ENCODE assay signal across 8 mouse cellular contexts in the genomic region with DNA sequence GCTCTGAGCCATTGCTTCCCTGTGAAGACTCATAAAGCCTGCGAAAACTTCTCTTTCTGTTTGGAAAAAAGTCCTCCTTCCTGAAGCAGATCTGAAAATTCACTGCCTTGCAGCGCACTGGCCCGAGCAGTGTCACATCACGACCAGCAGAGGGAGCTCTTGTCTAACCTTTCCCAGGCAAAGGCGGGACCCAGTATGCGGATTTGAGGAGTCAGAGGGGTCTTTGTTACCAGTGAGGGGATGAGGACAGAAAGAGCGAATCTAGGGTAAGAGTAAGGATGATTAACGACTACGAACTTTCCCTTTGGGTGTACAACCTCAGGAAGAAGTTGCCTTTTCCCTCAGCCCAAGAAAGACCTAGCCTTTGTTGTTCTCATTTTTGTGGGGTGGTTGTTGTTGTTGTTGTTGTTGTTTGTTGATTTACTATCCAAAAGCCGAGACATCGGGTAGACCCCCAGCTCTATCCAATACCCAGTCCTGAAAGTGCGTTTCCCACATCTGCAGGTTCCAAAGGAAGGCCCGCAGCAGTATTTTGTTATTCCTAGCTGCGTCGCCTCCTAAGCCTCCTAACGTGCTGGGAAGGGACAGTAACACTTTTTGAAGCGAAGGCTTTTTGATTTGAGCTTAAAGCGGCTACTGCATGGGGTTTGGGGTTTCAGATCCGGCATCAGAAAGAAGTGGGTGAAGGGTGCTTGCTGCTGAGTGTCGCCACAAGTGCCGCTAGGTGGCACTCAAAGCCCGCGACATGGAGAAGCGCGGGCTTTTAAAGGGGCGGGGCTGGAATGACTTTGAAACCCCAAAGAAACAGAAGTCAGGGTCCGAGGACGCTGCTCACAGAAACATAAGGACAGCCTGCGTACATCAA. TPM values are rescaled to one million over a fixed set of nuclear protein-coding genes. Genes with fewer than 3 reads are reported as not detected.
A peak's percentile ranks its signal among the peaks of the same experiment; 100 is the strongest.
DNase-seq lines count a peak whose midpoint lies in the region; ATAC-seq and TF ChIP-seq lines count a peak whose summit lies in the region.

No protein-coding gene starts in this region.

- peak overlapping the region; percentile 70 for H3K9ac ChIP-seq in heart, embryonic 13.5 days
- H3K9ac ChIP-seq in kidney, embryonic 16.5 days (replicated peaks; ENCODE audit: low read length) = peak overlapping the region; percentile 29
- no peak overlapping the region for H3K9ac ChIP-seq in liver, embryonic 11.5 days (ENCODE audit: low read depth, low read length)
- no peak overlapping the region for H3K9ac ChIP-seq in stomach, embryonic 16.5 days (ENCODE audit: low read length)

- H3K4me3 ChIP-seq in E14TG2a.4 (replicated peaks; ENCODE audit: low read length) = peak overlapping the region; percentile 26; the same call in 1 of the 2 replicates
- H3K4me3 ChIP-seq in embryonic fibroblast, embryonic 13.5 days (ENCODE audit: insufficient read depth, low read length) = no peak overlapping the region
- H3K4me3 ChIP-seq in heart, embryonic 13.5 days = peak overlapping the region; percentile 43
- H3K4me3 ChIP-seq in kidney, embryonic 16.5 days (ENCODE audit: low read length) = peak overlapping the region; percentile 40
- H3K4me3 ChIP-seq in liver, embryonic 11.5 days (ENCODE audit: low read depth, low read length) = peak overlapping the region; percentile 43
- peak overlapping the region; percentile 35 for H3K4me3 ChIP-seq in stomach, embryonic 16.5 days (replicated peaks; ENCODE audit: low read length)

- no peak for ATAC-seq in heart, embryonic 13.5 days (ENCODE audit: extremely low read depth, insufficient number of reproducible peaks, low FRiP score, low TSS enrichment)
- peak; percentile 55; the same call in 1 of the 2 replicates for ATAC-seq in kidney, embryonic 16.5 days (ENCODE audit: low FRiP score, low TSS enrichment)
- peak; percentile 63; the same call in 1 of the 2 replicates for ATAC-seq in liver, embryonic 11.5 days (replicated peaks; ENCODE audit: low FRiP score)
- ATAC-seq in stomach, embryonic 16.5 days (ENCODE audit: insufficient read depth, low FRiP score) = peak; percentile 49; the same call in 1 of the 2 replicates

- peak overlapping the region; percentile 75 for H3K4me2 ChIP-seq in heart, embryonic 13.5 days
- H3K4me2 ChIP-seq in kidney, embryonic 16.5 days (replicated peaks; ENCODE audit: low read depth, low read length) = peak overlapping the region; percentile 58
- H3K4me2 ChIP-seq in liver, embryonic 11.5 days = peak overlapping the region; percentile 54
- H3K4me2 ChIP-seq in stomach, embryonic 16.5 days (ENCODE audit: low read depth, low read length) = peak overlapping the region; percentile 57

- WGBS in heart, embryonic 13.5 days = 2% methylated on average over 29 of the region's 29 CpGs
- WGBS in kidney, embryonic 16.5 days = 1% methylated on average over 29 of the region's 29 CpGs
- 1% methylated on average over 29 of the region's 29 CpGs for WGBS in liver, embryonic 11.5 days
- 1% methylated on average over 29 of the region's 29 CpGs for WGBS in stomach, embryonic 16.5 days

- TF ChIP-seq POLR2A in brain, embryonic 14.5 days (IDR thresholded peaks at IDR 0.05; ENCODE audit: borderline replicate concordance, extremely low read depth, insufficient read depth, insufficient read length, poor library complexity, severe bottlenecking) = no peak
- no peak for TF ChIP-seq POLR2A in embryonic fibroblast, embryonic 13.5 days (IDR thresholded peaks at IDR 0.05; ENCODE audit: low read depth, low read length)

- peaks cover 35% of the 10 kb centered on the region for H3K4me1 ChIP-seq in E14TG2a.4 (replicated peaks; ENCODE audit: low read depth, low read length)
- H3K4me1 ChIP-seq in embryonic fibroblast, embryonic 13.5 days (ENCODE audit: control insufficient read depth, insufficient read depth, low read length) = no peaks in the 10 kb centered on the region
- peaks cover 25% of the 10 kb centered on the region for H3K4me1 ChIP-seq in heart, embryonic 13.5 days
- peaks cover 14% of the 10 kb centered on the region for H3K4me1 ChIP-seq in kidney, embryonic 16.5 days (ENCODE audit: insufficient read depth, low read length)
- H3K4me1 ChIP-seq in liver, embryonic 11.5 days (replicated peaks; ENCODE audit: control insufficient read depth, insufficient read depth, low read length) = peaks cover 4% of the 10 kb centered on the region
- peaks cover 4% of the 10 kb centered on the region; the same call in 1 of the 2 replicates for H3K4me1 ChIP-seq in stomach, embryonic 16.5 days (ENCODE audit: control insufficient read depth, insufficient read depth, low read length)

- no peaks in the 10 kb centered on the region for H3K9me3 ChIP-seq in E14TG2a.4 (ENCODE audit: low read length)
- H3K9me3 ChIP-seq in heart, embryonic 13.5 days = no peaks in the 10 kb centered on the region
- H3K9me3 ChIP-seq in kidney, embryonic 16.5 days (ENCODE audit: low read length) = no peaks in the 10 kb centered on the region
- H3K9me3 ChIP-seq in liver, embryonic 11.5 days (ENCODE audit: control insufficient read depth, low read length) = no peaks in the 10 kb centered on the region
- no peaks in the 10 kb centered on the region for H3K9me3 ChIP-seq in stomach, embryonic 16.5 days (replicated peaks; ENCODE audit: control insufficient read depth, low read length)

- no peak overlapping the region for H3K27ac ChIP-seq in embryonic fibroblast, embryonic 13.5 days (ENCODE audit: insufficient read depth, low read length)
- H3K27ac ChIP-seq in heart, embryonic 13.5 days (replicated peaks) = no peak overlapping the region
- H3K27ac ChIP-seq in kidney, embryonic 16.5 days (ENCODE audit: low read length) = no peak overlapping the region
- no peak overlapping the region for H3K27ac ChIP-seq in liver, embryonic 11.5 days (ENCODE audit: low read depth, low read length)
- no peak overlapping the region for H3K27ac ChIP-seq in stomach, embryonic 16.5 days (ENCODE audit: low read length)

- H3K27me3 ChIP-seq in E14TG2a.4 (ENCODE audit: insufficient read depth, low read length) = peaks cover 64% of the 10 kb centered on the region
- peaks cover 74% of the 10 kb centered on the region for H3K27me3 ChIP-seq in heart, embryonic 13.5 days (replicated peaks)
- H3K27me3 ChIP-seq in kidney, embryonic 16.5 days (ENCODE audit: insufficient read depth, low read length) = peaks cover 61% of the 10 kb centered on the region
- H3K27me3 ChIP-seq in liver, embryonic 11.5 days (replicated peaks; ENCODE audit: control insufficient read depth, insufficient read depth, low read length) = peaks cover 68% of the 10 kb centered on the region
- H3K27me3 ChIP-seq in stomach, embryonic 16.5 days (ENCODE audit: control insufficient read depth, insufficient read depth, low read length) = peaks cover 50% of the 10 kb centered on the region

- peak; percentile 94 for DNase-seq in brain, embryonic 14.5 days (ENCODE audit: low read depth)
- DNase-seq in liver, embryonic 11.5 days (ENCODE audit: low spot score) = peak; percentile 79
- DNase-seq in naive thymus-derived CD4-positive, alpha-beta T cell, adult 2 months (ENCODE audit: low read depth) = peak; percentile 87

- TF ChIP-seq CTCF in E14TG2a.4 (conservative IDR thresholded peaks at IDR 0.05; ENCODE audit: low read length) = peak; percentile 100
- peak; percentile 98 for TF ChIP-seq CTCF in brain, embryonic 14.5 days (IDR thresholded peaks at IDR 0.05; ENCODE audit: borderline replicate concordance, extremely low read depth, insufficient read depth, insufficient read length)
- peak; percentile 96 for TF ChIP-seq CTCF in embryonic fibroblast, embryonic 13.5 days (IDR thresholded peaks at IDR 0.05; ENCODE audit: borderline replicate concordance, insufficient read depth, low read length)

- no peaks in the 10 kb centered on the region for H3K36me3 ChIP-seq in E14TG2a.4 (ENCODE audit: insufficient read depth, low read length)
- H3K36me3 ChIP-seq in heart, embryonic 13.5 days = no peaks in the 10 kb centered on the region
- no peaks in the 10 kb centered on the region for H3K36me3 ChIP-seq in kidney, embryonic 16.5 days (ENCODE audit: insufficient read depth, low read length)
- H3K36me3 ChIP-seq in liver, embryonic 11.5 days (ENCODE audit: control insufficient read depth, insufficient read depth, low read length) = no peaks in the 10 kb centered on the region
- no peaks in the 10 kb centered on the region for H3K36me3 ChIP-seq in stomach, embryonic 16.5 days (ENCODE audit: control insufficient read depth, insufficient read depth, low read length)

RNA-seq across cellular contexts. Expression of gene Lbx1, which starts 14.8 kb away (rescaled TPM):
- 0.97 and 8.4 TPM in 2 replicates for polyA plus RNA-seq in brain, embryonic 14.5 days (2012; rRNA removed)
- not detected in 2 replicates for polyA plus RNA-seq in embryonic fibroblast, embryonic 13.5 days (2011; ENCODE audit: insufficient read length, low read depth, missing spikeins)
- polyA plus RNA-seq in heart, embryonic 13.5 days (2015; fragmentation: Nextera tagmentation; extraction: Ambion mirVana) = not detected in 2 replicates
- polyA plus RNA-seq in kidney, embryonic 16.5 days (2015; fragmentation: Nextera tagmentation; extraction: Ambion mirVana) = not detected in 2 replicates
- 0.14 and 0.58 TPM in 2 replicates for polyA plus RNA-seq in liver, embryonic 11.5 days (2014; fragmentation: Nextera tagmentation; extraction: Ambion mirVana)
- not detected in 2 replicates for polyA plus RNA-seq in stomach, embryonic 16.5 days (2015; fragmentation: Nextera tagmentation; extraction: Ambion mirVana)

Comparison
In these comparisons a context has a peak if more than half of its experiments do, and no peak if none do; other contexts are left out.
1. H3K9ac ChIP-seq: peak in heart, embryonic 13.5 days (single experiment) and kidney, embryonic 16.5 days (single experiment); none in liver, embryonic 11.5 days (single experiment) and stomach, embryonic 16.5 days (single experiment).
2. Peak in every context shown above with its lines, with median percentiles within 50 percentile points of each other: CTCF ChIP-seq, DNase-seq and H3K4me2 ChIP-seq.